In genomic region chr2:60123061-60123874, GRCm38 (mm10) we compare ENCODE assay signal across 10 mouse cellular contexts.
A peak's percentile ranks its signal among the peaks of the same experiment; 100 is the strongest.
DNase-seq lines count a peak whose midpoint lies in the region; ATAC-seq and TF ChIP-seq lines count a peak whose summit lies in the region.
"Had no signal": no experiment of that assay in that cellular context is flagged by ENCODE, and none has a peak within 500 bp of the region (broad histone marks: within the 10 kb centered on the region; RNA-seq: fewer than 3 reads in every experiment).

No protein-coding gene starts in this region.

- H3K4me1 ChIP-seq in forebrain, embryonic 16.5 days (replicated peaks; ENCODE audit: control insufficient read depth, insufficient read depth, low read length) = peaks cover 26% of the 10 kb centered on the region
- peaks cover 17% of the 10 kb centered on the region for H3K4me1 ChIP-seq in liver, postnatal 0 days (ENCODE audit: insufficient read depth)

- intact Hi-C loops in gastrocnemius, postnatal 14 days (cut with DNase I; ENCODE audit: low total_unique reads) = no loop called here

- peak overlapping the region; percentile 42 for H3K4me2 ChIP-seq in forebrain, embryonic 16.5 days (ENCODE audit: low read length)
- peak overlapping the region; percentile 66 for H3K4me2 ChIP-seq in liver, postnatal 0 days (ENCODE audit: low read depth, low read length)

- TF ChIP-seq CTCF in liver, postnatal 0 days (IDR thresholded peaks at IDR 0.05; ENCODE audit: low read depth) = no peak

- H3K36me3 ChIP-seq in forebrain, embryonic 16.5 days (ENCODE audit: control insufficient read depth, insufficient read depth) = no peaks in the 10 kb centered on the region
- no peaks in the 10 kb centered on the region for H3K36me3 ChIP-seq in liver, postnatal 0 days (replicated peaks; ENCODE audit: insufficient read depth, low read length)

- H3K9ac ChIP-seq in forebrain, embryonic 16.5 days (replicated peaks; ENCODE audit: low read depth, low read length) = 0 out of 2 replicates have a peak overlapping the region, but pooled peaks have one; percentile 29
- no peak overlapping the region; the same call in 1 of the 2 replicates for H3K9ac ChIP-seq in liver, postnatal 0 days (replicated peaks)

- no peak for ATAC-seq in forebrain, embryonic 16.5 days
- ATAC-seq in liver, postnatal 0 days = no peak

- H3K4me3 ChIP-seq in forebrain, embryonic 16.5 days (replicated peaks; ENCODE audit: low read length) = peak overlapping the region; percentile 22; the same call in 1 of the 2 replicates
- H3K4me3 ChIP-seq in liver, postnatal 0 days (ENCODE audit: low read depth, low read length) = peak overlapping the region; percentile 34

- WGBS in forebrain, embryonic 16.5 days = 20% methylated on average over 6 of the region's 6 CpGs
- WGBS in liver, postnatal 0 days (ENCODE audit: insufficient replicate concordance) = 25% methylated on average over 6 of the region's 6 CpGs

- H3K27ac ChIP-seq in forebrain, embryonic 16.5 days (ENCODE audit: low read length) = no peak overlapping the region
- H3K27ac ChIP-seq in liver, postnatal 0 days (ENCODE audit: low read depth) = peak overlapping the region; percentile 36

- no peak for TF ChIP-seq EP300 in liver, postnatal 0 days (IDR thresholded peaks at IDR 0.05; ENCODE audit: low read depth)

- peak; percentile 40 for DNase-seq in embryo, embryonic 10.5 days (ENCODE audit: low spot score)
- no peak for DNase-seq in embryo, embryonic 11 days
- peak; percentile 62 for DNase-seq in 416B (ENCODE audit: low read depth)
- DNase-seq in liver, postnatal 0 days = no peak
- DNase-seq in right cerebral cortex, adult 2 months (ENCODE audit: low spot score in 2 of 2) = no peak
- DNase-seq in thymus, postnatal 10 days (ENCODE audit: low spot score in 2 of 2) = no peak
- DNase-seq in gastrocnemius, postnatal 14 days = no peak
- DNase-seq: kidney, postnatal 4 days; thymus, adult 2 months had no signal

- no peaks in the 10 kb centered on the region for H3K9me3 ChIP-seq in forebrain, embryonic 16.5 days (ENCODE audit: control insufficient read depth, low read length)
- H3K9me3 ChIP-seq in liver, postnatal 0 days (ENCODE audit: low read length) = no peaks in the 10 kb centered on the region

- H3K27me3 ChIP-seq in forebrain, embryonic 16.5 days (replicated peaks; ENCODE audit: control insufficient read depth, insufficient read depth, low read length) = no peaks in the 10 kb centered on the region
- no peaks in the 10 kb centered on the region for H3K27me3 ChIP-seq in liver, postnatal 0 days (ENCODE audit: insufficient read depth, low read length)

Comparison
In these comparisons a context has a peak if more than half of its experiments do, and no peak if none do; other contexts are left out.
1. DNase-seq: peak in embryo, embryonic 10.5 days (single experiment) and 416B (single experiment); none in embryo, embryonic 11 days (single experiment), liver, postnatal 0 days (single experiment), right cerebral cortex, adult 2 months (0 of 2), thymus, postnatal 10 days (0 of 2) and gastrocnemius, postnatal 14 days (single experiment).